Mouse (Mus musculus) brain, embryonic 14.5 days (tissue): Measurements from ENCODE around the gene Ccdc173. TPM values are rescaled to one million over a fixed set of nuclear protein-coding genes. Genes with fewer than 3 reads are reported as not detected.

ENCODE experiments used
- DNase-seq: peaks from one replicate; pipeline ENCODE4 v3.0.0-alpha.2; 2011; ENCODE audit warnings: low read depth
- CTCF ChIP-seq: fragments of 200-500 bp; IDR thresholded peaks from 2 replicates; pipeline ENCODE4 v1.5.1; 2012; ENCODE audit warnings: inconsistent platforms, mild to moderate bottlenecking, moderate library complexity, borderline replicate concordance; ENCODE audit not compliant: insufficient read depth, insufficient read length; ENCODE audit errors: extremely low read depth
- POLR2A ChIP-seq: fragments of 200-500 bp; IDR thresholded peaks from 2 replicates; pipeline ENCODE4 v1.6.1; 2012; ENCODE audit warnings: mild to moderate bottlenecking, inconsistent platforms, borderline replicate concordance; ENCODE audit not compliant: poor library complexity, insufficient read depth, insufficient read length, severe bottlenecking; ENCODE audit errors: extremely low read depth
- polyA plus RNA-seq: library from polyadenylated mRNA; depleted of rRNA; stranded (reverse); fragments of >200 nt; gene quantifications from 2 replicates; pipeline ENCODE4 v1.2.3, GENCODE M21; 2012; rRNA removed

Ccdc173 gene
- polyA plus RNA-seq, 1 experiment = 3.5 TPM

- peak; percentile 40 for DNase-seq
- no peak for TF ChIP-seq POLR2A
- no peak for TF ChIP-seq CTCF
These were observed 28.4 kb downstream of the Ccdc173 start for GRCm38 (mm10) chr2:69760980-69761379.

- TF ChIP-seq POLR2A = no peak
- TF ChIP-seq CTCF = peak; percentile 12; the same call in 1 of the 2 replicates
These were observed 44.3 kb downstream of the Ccdc173 start for GRCm38 (mm10) chr2:69745091-69745490.

GRCm38 (mm10) chr2:69723519-69723825 is 65.9 kb downstream of the Ccdc173 start:
- TF ChIP-seq CTCF = no peak
- TF ChIP-seq POLR2A = no peak
- DNase-seq = no peak

More at GRCm38 (mm10) chr2:69745091-69745490, 44.3 kb downstream of the Ccdc173 start:
- DNase-seq = no peak

GRCm38 (mm10) chr2:69722650-69723518 is 66.5 kb downstream of the Ccdc173 start:
- TF ChIP-seq CTCF (no peak), POLR2A (no peak; the same call in 1 of the 2 replicates)
- peak; percentile 98 for DNase-seq

- TF ChIP-seq CTCF = no peak
- TF ChIP-seq POLR2A = no peak
- DNase-seq = no peak
These were observed 67.1 kb downstream of the Ccdc173 start, which contains the start of gene Ppig for GRCm38 (mm10) chr2:69722273-69722649. Gene Ppig, plus strand, starts transcription at chr2:69722545.

GRCm38 (mm10) chr2:69719121-69719520 is 70.3 kb downstream of the Ccdc173 start:
- no peak for DNase-seq
- TF ChIP-seq POLR2A (no peak), CTCF (no peak)

- TF ChIP-seq CTCF = no peak
- no peak for TF ChIP-seq POLR2A
- DNase-seq = no peak
These were observed 72.9 kb downstream of the Ccdc173 start for GRCm38 (mm10) chr2:69716483-69716882.

- no peak for DNase-seq
- TF ChIP-seq CTCF = no peak
- no peak for TF ChIP-seq POLR2A
These were observed 75.2 kb downstream of the Ccdc173 start for GRCm38 (mm10) chr2:69714126-69714525.

GRCm38 (mm10) chr2:69713626-69714014 is 75.8 kb downstream of the Ccdc173 start:
- DNase-seq = no peak
- TF ChIP-seq CTCF = no peak
- TF ChIP-seq POLR2A = no peak

GRCm38 (mm10) chr2:69712981-69713625 is 76.3 kb downstream of the Ccdc173 start, which contains the start of gene Fastkd1:
Gene Fastkd1, minus strand, starts transcription at chr2:69713516.
- peak; percentile 96 for DNase-seq
- TF ChIP-seq POLR2A = peak; percentile 31; the same call in 1 of the 2 replicates
- TF ChIP-seq CTCF = no peak

- TF ChIP-seq CTCF (no peak), POLR2A (no peak)
- peak; percentile 1 for DNase-seq
These were observed 77.2 kb downstream of the Ccdc173 start for GRCm38 (mm10) chr2:69712171-69712570.

Other genes with a start within 250 kb of the Ccdc173 start
- 2.0 and 3.4 TPM in 2 replicates for gene Lrp2, start 203.5 kb downstream of the Ccdc173 start, polyA plus RNA-seq
- gene Bbs5, start 142.4 kb downstream of the Ccdc173 start, polyA plus RNA-seq = 18.8 and 19.5 TPM in 2 replicates
- gene Klhl41, start 119.5 kb downstream of the Ccdc173 start, polyA plus RNA-seq = 0.38 and 0.44 TPM in 2 replicates
- gene Fastkd1, start 76.1 kb downstream of the Ccdc173 start, polyA plus RNA-seq = 14.4 and 14.9 TPM in 2 replicates
- gene Ppig, start 67.0 kb downstream of the Ccdc173 start, polyA plus RNA-seq = 20.4 and 24.2 TPM in 2 replicates
- gene Phospho2, start within 50 bp of the Ccdc173 start, polyA plus RNA-seq = 46.7 and 51.7 TPM in 2 replicates
- 39.4 and 56.3 TPM in 2 replicates for gene Klhl23, start 32.4 kb upstream of the Ccdc173 start, polyA plus RNA-seq
- 119 and 122 TPM in 2 replicates for gene Ssb, start 72.0 kb upstream of the Ccdc173 start, polyA plus RNA-seq
- 8.9 and 9.4 TPM in 2 replicates for gene Mettl5, start 96.0 kb upstream of the Ccdc173 start, polyA plus RNA-seq
- gene Ubr3, start 107.7 kb upstream of the Ccdc173 start, polyA plus RNA-seq = 45.2 and 53.9 TPM in 2 replicates
- gene Myo3b, start 249.6 kb upstream of the Ccdc173 start, polyA plus RNA-seq = 0.33 and 0.46 TPM in 2 replicates